Mouse (Mus musculus) megakaryocyte, embryonic 14.5 days (primary cell): ENCODE measurements around the gene Tbck. TPM values are rescaled to one million over a fixed set of nuclear protein-coding genes. Genes with fewer than 3 reads are reported as not detected.

Experiments used
- H3K27me3 ChIP-seq: replicated peaks from 2 replicates; pipeline ENCODE3; 2012; ENCODE audit warnings: inconsistent platforms
- H3K36me3 ChIP-seq: replicated peaks from 2 replicates; pipeline ENCODE3; 2012; ENCODE audit warnings: low read length, inconsistent platforms, mixed read lengths
- H3K4me1 ChIP-seq: 2 replicates; pipeline ENCODE4 v1.6.1; 2012; ENCODE audit warnings: inconsistent platforms
- H3K4me3 ChIP-seq: replicated peaks from 2 replicates; pipeline ENCODE3; 2012; ENCODE audit warnings: moderate library complexity, mild to moderate bottlenecking, inconsistent platforms
- H3K9me3 ChIP-seq: 2 replicates; pipeline ENCODE4 v1.6.1; 2012; ENCODE audit warnings: inconsistent platforms
- FLI1 ChIP-seq: IDR thresholded peaks from 2 replicates; pipeline ENCODE4 v1.6.1; 2012; ENCODE audit warnings: low read length, inconsistent platforms, mixed read lengths
- GATA1 ChIP-seq: IDR thresholded peaks from 3 replicates; pipeline ENCODE4 v1.6.1; 2012; ENCODE audit warnings: mixed read lengths, low read length, inconsistent platforms, borderline replicate concordance
- polyA plus RNA-seq: library from polyadenylated mRNA; stranded (reverse); fragments of >175 nt; gene quantifications from 2 replicates; pipeline ENCODE4 v1.2.3, GENCODE M21; 2012; ENCODE audit warnings: low replicate concordance; ENCODE audit not compliant: insufficient read depth

Tbck gene
- polyA plus RNA-seq, 1 experiment = 1.2 TPM

DNA sequence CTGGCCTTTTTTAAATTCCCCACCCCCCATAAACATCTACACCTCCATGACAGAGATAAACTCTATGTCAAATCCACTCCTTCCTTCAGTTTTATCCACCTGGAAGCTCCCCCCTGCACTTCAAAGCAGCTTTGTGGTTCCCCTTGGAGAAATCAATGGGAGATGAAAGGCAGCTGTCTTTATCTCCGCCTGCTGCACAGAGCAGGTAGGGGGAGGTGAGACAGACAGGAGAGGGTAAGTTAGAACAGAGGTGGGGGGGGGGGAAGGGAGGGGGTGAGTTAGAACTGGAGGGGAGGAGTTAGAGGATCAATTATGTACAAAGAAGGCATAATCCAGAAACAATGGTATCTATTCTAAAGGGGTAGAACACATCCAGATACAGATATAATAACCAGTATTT, 167.5 kb downstream of the Tbck start:
- peaks cover 16% of the 10 kb centered on the region for H3K27me3 ChIP-seq
- TF ChIP-seq FLI1 (no peak), GATA1 (no peak)
- H3K36me3 ChIP-seq = no peaks in the 10 kb centered on the region
- H3K4me1 ChIP-seq = peaks cover under 1% of the 10 kb centered on the region
- no peaks in the 10 kb centered on the region for H3K9me3 ChIP-seq
- H3K4me3 ChIP-seq = no peak overlapping the region

DNA sequence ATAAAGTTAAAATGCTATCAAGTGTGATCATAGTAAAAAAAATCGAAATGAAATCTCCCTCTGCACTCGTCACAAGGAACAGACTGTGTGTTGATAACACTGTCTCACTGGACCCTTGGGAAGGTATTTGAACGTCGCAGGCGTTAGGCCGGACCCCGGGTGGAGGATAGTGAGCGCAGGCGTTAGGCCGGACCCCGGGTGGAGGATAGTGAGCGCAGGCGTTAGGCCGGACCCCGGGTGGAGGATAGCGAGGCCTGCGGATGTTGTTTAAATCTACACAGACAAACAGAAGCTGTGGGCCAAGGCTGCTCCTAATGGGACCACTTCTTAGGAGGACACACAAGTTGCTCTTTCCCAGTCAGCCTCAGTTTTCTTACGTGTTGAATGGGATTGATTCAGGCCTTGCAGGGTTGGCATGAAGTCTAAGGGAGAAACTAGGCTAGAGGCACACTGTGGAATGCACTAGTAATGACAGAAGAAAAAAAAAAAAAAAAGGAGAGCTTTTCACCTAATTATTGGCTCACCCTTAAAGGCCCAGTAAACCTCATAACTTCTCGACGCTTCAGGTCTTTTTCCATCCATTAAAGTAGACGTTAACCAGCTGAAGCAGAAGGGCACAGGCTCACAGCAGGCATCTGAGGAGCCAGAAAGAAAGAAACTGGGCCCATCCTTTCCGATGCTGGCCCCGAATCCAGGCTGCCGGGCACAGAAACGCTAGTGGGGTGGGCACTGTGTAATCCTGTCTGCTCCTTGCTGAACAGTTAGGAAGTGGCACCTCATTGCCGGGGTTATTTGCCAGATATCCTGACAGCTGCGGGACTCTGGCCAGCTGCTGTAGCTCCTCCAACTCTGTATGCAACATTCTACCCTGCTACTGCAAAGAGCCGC, 168.1 kb downstream of the Tbck start:
- Histone ChIP-seq H3K4me1 (peaks cover 5% of the 10 kb centered on the region), H3K36me3 (no peaks in the 10 kb centered on the region), H3K4me3 (no peak overlapping the region), H3K27me3 (peaks cover 16% of the 10 kb centered on the region), H3K9me3 (no peaks in the 10 kb centered on the region)
- TF ChIP-seq GATA1 = no peak
- no peak for TF ChIP-seq FLI1

DNA sequence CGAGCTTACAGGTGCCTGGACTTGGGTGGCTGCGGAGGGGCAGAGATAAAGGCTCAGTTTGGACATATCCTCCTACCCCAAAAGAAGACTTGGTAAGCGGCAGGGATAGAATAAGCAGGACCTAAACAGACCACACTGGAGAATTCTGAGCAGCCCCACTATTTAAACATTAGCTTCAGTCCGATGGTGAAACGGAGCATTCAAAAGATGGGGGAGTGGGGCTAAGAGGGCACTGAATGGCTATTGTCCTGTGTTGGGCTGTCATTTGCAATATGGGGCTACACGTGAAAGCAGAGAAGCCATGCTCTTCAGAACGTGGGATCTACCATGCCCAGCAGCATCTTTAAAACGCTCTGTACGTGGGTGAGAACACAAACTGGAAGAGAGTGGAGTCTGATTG, 170.3 kb downstream of the Tbck start:
- no peak overlapping the region for H3K4me3 ChIP-seq
- H3K27me3 ChIP-seq = peaks cover 18% of the 10 kb centered on the region
- TF ChIP-seq FLI1 (no peak), GATA1 (no peak)
- H3K4me1 ChIP-seq = peaks cover 18% of the 10 kb centered on the region
- H3K9me3 ChIP-seq = no peaks in the 10 kb centered on the region
- H3K36me3 ChIP-seq = no peaks in the 10 kb centered on the region

DNA sequence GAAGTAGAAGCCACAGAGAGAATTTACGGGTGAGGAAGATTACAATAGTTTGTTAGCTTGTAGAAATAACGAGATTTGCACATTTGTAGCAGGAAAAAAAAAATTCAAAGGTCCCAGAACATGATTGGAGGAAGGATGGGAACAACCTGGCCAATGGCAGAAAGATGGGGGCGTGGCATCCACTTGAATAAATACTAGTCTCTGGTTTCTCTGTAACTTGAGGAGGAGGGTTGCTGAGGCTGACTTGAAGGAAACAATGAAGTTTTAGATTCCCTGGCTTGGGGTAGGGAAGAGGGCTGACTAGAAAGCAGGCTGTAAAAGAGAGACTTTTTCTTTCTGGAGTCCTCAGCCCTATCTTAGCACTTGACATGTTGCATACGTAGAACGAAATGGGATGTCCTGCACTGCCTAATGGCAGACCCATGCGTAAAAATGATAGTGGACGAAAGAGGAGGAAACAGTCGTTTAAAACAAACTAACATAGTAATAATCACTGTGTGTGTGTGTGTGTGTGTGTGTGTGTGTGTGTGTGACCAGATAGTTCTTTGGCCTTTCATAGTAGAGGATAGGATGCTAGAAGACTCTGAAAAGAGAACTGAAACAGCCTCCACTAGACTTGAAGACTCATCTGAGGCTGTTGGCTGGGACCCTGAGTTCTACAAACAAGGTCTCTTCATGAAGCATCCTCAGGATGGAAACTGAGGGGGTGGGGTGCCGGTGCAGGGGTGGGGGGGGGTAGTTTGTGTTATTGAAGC, 171.7 kb downstream of the Tbck start:
- no peak overlapping the region for H3K4me3 ChIP-seq
- H3K9me3 ChIP-seq = no peaks in the 10 kb centered on the region
- no peaks in the 10 kb centered on the region for H3K36me3 ChIP-seq
- TF ChIP-seq GATA1 (no peak), FLI1 (no peak)
- H3K27me3 ChIP-seq = peaks cover 19% of the 10 kb centered on the region
- H3K4me1 ChIP-seq = peaks cover 32% of the 10 kb centered on the region

DNA sequence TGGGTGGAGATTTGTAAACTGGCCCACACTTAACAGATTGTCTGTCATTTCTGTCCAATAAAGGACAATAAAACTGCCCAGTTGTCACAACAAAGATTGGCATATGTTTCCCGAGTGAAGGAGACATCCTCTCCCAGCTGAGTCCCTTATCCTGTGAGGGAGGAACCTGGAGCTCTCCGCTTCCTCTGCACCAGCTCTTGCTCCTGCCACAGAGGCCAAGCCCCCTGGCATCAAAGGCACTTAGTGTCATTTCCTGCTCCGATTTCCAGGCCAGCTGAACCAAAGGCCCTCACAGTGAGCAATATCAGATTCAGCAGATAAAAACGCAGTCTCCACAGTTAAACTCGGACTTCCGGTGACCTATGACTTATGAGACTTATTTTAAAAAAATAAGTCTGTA, 172.7 kb downstream of the Tbck start:
- peaks cover 21% of the 10 kb centered on the region for H3K27me3 ChIP-seq
- no peak for TF ChIP-seq FLI1
- no peaks in the 10 kb centered on the region for H3K36me3 ChIP-seq
- no peak overlapping the region for H3K4me3 ChIP-seq
- peaks cover 32% of the 10 kb centered on the region for H3K4me1 ChIP-seq
- H3K9me3 ChIP-seq = no peaks in the 10 kb centered on the region

DNA sequence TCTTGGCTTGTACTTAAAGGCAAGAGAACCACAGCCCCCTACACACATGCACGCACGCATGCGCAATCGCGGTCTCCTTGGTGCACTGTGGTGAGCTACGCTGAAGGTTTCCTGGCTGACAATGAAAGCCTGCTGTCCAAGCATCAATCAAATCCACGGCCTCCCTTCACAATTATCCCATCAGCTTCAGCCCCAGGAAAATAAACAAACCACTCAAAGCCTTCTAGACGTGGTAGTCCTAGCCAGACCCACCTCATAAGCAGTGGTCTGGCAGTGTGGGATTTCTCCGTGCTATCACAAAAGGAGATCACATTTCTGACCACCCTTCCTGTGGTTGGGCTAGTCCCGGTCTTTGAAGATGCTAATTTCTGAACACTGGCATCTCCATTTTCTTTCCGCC, 174.9 kb downstream of the Tbck start:
- TF ChIP-seq GATA1 (no peak), FLI1 (no peak)
- Histone ChIP-seq H3K4me3 (peak overlapping the region; percentile 46), H3K9me3 (no peaks in the 10 kb centered on the region), H3K4me1 (peaks cover 32% of the 10 kb centered on the region), H3K27me3 (peaks cover 28% of the 10 kb centered on the region), H3K36me3 (no peaks in the 10 kb centered on the region)

DNA sequence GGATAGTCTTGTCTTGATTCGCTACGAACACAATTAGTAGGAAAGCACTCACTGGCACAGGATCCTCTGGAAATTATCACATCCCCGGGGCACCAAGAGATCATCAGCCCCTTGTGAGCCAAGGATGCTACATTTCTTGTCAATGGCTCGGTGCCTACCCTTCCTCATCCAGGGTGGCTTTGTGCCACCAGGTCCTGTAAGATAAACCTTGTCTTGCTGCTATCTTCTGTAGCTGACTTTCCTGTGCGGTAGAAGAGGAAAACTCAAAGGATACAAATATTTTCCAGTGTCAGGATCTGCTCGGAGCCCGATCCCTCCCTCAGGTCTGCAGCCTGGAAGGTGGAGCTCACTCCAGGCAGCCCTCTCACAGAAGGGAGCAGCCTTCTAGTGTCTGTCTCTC, 175.6 kb downstream of the Tbck start:
- no peaks in the 10 kb centered on the region for H3K9me3 ChIP-seq
- TF ChIP-seq GATA1 (no peak), FLI1 (no peak)
- no peaks in the 10 kb centered on the region for H3K36me3 ChIP-seq
- H3K27me3 ChIP-seq = peaks cover 32% of the 10 kb centered on the region
- H3K4me3 ChIP-seq = no peak overlapping the region
- peaks cover 32% of the 10 kb centered on the region for H3K4me1 ChIP-seq

DNA sequence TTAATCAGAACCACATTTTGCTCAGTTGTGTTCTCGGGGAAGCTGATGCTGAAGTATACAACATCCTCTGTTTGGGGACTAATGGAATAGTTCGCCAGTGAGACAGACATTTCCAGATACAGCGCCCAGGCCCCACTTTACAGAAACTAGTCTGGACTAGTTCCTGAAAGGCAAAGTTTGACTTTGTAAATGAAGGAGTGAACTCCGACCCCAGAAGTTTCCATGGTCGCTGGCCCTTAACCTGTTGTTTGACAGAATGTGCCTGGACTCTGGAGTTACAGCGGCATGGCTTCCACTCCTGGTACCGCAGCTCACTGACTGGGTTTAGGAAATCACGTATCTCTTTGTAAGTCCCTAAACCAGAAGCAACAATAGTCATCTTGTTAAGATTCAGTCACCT, 176.9 kb downstream of the Tbck start:
- peaks cover 32% of the 10 kb centered on the region for H3K4me1 ChIP-seq
- H3K27me3 ChIP-seq = peaks cover 38% of the 10 kb centered on the region
- TF ChIP-seq FLI1 = no peak
- no peak for TF ChIP-seq GATA1
- H3K36me3 ChIP-seq = no peaks in the 10 kb centered on the region
- no peak overlapping the region for H3K4me3 ChIP-seq
- H3K9me3 ChIP-seq = no peaks in the 10 kb centered on the region

DNA sequence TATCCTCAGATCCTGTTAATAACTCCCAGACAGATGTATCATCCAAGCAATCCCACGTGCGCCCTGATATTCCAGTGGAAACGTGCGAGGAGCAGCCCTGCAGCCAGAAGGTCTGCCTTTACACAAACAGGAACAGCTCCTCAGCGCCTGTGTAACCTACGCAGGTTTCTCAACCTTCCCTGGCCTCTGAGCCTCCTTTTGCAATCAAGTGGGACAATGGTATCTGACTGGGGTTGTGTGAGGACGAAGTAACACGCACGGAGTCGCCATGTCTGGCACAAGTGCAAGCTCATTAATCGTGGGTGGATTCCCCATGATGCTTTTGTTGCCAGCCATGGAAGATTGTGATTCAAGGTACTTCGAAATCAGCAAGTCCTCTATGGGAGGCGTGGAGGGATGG, 179.9 kb downstream of the Tbck start:
- Histone ChIP-seq H3K27me3 (peaks cover 59% of the 10 kb centered on the region), H3K9me3 (no peaks in the 10 kb centered on the region), H3K36me3 (no peaks in the 10 kb centered on the region), H3K4me1 (peaks cover 20% of the 10 kb centered on the region), H3K4me3 (no peak overlapping the region)
- no peak for TF ChIP-seq GATA1
- no peak for TF ChIP-seq FLI1

DNA sequence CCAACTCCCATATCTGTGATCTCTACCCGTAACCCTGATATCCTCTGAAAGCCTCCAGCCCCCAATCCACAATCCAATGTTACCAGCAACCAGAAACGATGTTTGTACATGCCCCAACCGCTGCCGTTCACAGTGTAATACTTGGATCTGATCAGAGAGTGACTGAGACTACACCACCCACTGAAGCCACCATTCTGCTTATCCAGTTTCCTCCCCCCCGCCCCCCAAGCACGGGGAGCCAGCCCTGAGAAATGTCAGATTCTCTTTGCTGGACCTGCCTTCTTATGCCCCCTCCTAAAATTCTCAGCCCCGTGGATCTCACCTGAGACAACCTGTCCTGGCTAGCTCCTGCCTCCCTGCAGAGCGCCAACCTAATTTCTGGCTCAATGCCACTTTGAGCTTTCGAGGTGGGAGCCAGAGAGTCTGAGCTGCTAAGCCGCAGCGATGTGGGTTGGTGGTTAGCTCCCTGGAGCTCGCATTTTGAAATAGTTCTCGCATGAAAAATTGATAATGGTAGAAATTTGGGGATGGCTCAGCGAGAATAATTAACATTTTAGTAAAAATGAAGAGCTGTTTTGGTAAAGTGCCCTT, 180.5 kb downstream of the Tbck start:
- H3K4me1 ChIP-seq = peaks cover 17% of the 10 kb centered on the region
- no peak overlapping the region for H3K4me3 ChIP-seq
- H3K36me3 ChIP-seq = no peaks in the 10 kb centered on the region

More for the DNA sequence above, 180.5 kb downstream of the Tbck start:
- Histone ChIP-seq H3K27me3 (peaks cover 62% of the 10 kb centered on the region), H3K9me3 (no peaks in the 10 kb centered on the region)
- TF ChIP-seq GATA1 = no peak
- TF ChIP-seq FLI1 = no peak
